In genomic region chr8:92850239-92850638, GRCm38 (mm10) we compare ENCODE assay signal across 8 mouse cellular contexts. TPM values are rescaled to one million over a fixed set of nuclear protein-coding genes. Genes with fewer than 3 reads are reported as not detected.
DNase-seq lines count a peak whose midpoint lies in the region; ATAC-seq and TF ChIP-seq lines count a peak whose summit lies in the region.

No protein-coding gene starts in this region.

- no peaks in the 10 kb centered on the region for H3K9me3 ChIP-seq in midbrain, embryonic 14.5 days (ENCODE audit: control insufficient read depth, low read length)
- no peaks in the 10 kb centered on the region for H3K9me3 ChIP-seq in midbrain, embryonic 13.5 days
- no peaks in the 10 kb centered on the region for H3K9me3 ChIP-seq in forebrain, embryonic 14.5 days (replicated peaks; ENCODE audit: control insufficient read depth, low read length)
- H3K9me3 ChIP-seq in stomach, embryonic 16.5 days (replicated peaks; ENCODE audit: control insufficient read depth, low read length): no peaks in the 10 kb centered on the region

- no peak overlapping the region for H3K4me3 ChIP-seq in midbrain, embryonic 14.5 days (replicated peaks; ENCODE audit: low read depth, low read length)
- H3K4me3 ChIP-seq in midbrain, embryonic 13.5 days (replicated peaks): no peak overlapping the region
- no peak overlapping the region for H3K4me3 ChIP-seq in forebrain, embryonic 14.5 days (ENCODE audit: low read depth, low read length)
- H3K4me3 ChIP-seq in stomach, embryonic 16.5 days (replicated peaks; ENCODE audit: low read length): no peak overlapping the region
- H3K4me3 ChIP-seq in thymus, adult 2 months (ENCODE audit: control insufficient read depth, insufficient read depth, low read length): no peak overlapping the region

- no peaks in the 10 kb centered on the region for H3K27me3 ChIP-seq in midbrain, embryonic 14.5 days (ENCODE audit: control insufficient read depth, insufficient read depth, low read length)
- H3K27me3 ChIP-seq in midbrain, embryonic 13.5 days: peaks cover 11% of the 10 kb centered on the region; the same call in 1 of the 2 replicates
- H3K27me3 ChIP-seq in forebrain, embryonic 14.5 days (replicated peaks; ENCODE audit: control insufficient read depth, insufficient read depth, low read length): no peaks in the 10 kb centered on the region
- no peaks in the 10 kb centered on the region; the same call in 1 of the 2 replicates for H3K27me3 ChIP-seq in stomach, embryonic 16.5 days (ENCODE audit: control insufficient read depth, insufficient read depth, low read length)
- no peaks in the 10 kb centered on the region; the same call in 1 of the 2 replicates for H3K27me3 ChIP-seq in thymus, adult 2 months (ENCODE audit: control insufficient read depth, insufficient read depth, low read length)

- no peak for TF ChIP-seq POLR2A in thymus, adult 2 months (IDR thresholded peaks at IDR 0.05; ENCODE audit: control insufficient read depth, extremely low read depth, insufficient read depth, low read length, poor library complexity)

- peak; percentile 55 for DNase-seq in midbrain, embryonic 14.5 days
- peak; percentile 53 for DNase-seq in forebrain, embryonic 14.5 days (ENCODE audit: low spot score)
- DNase-seq in heart, postnatal 14 days: peak; percentile 91 to 94
- DNase-seq in layer of hippocampus, adult 18-20 months (ENCODE audit: low spot score in 2 of 2): peak; percentile 69 to 82
- DNase-seq in lung, postnatal 10 days: peak; percentile 92
- no peak for DNase-seq in thymus, adult 2 months

- no peak overlapping the region for H3K9ac ChIP-seq in midbrain, embryonic 14.5 days (replicated peaks; ENCODE audit: low read length)
- H3K9ac ChIP-seq in midbrain, embryonic 13.5 days (replicated peaks): no peak overlapping the region
- H3K9ac ChIP-seq in forebrain, embryonic 14.5 days (ENCODE audit: low read length): no peak overlapping the region
- H3K9ac ChIP-seq in stomach, embryonic 16.5 days (ENCODE audit: low read length): no peak overlapping the region; the same call in 1 of the 2 replicates

- TF ChIP-seq CTCF in thymus, adult 2 months (IDR thresholded peaks at IDR 0.05; ENCODE audit: borderline replicate concordance, control insufficient read depth, extremely low read depth, insufficient read depth, low read length, poor library complexity): no peak

- 0 out of 2 replicates have a peak overlapping the region, but pooled peaks have one; percentile 3 for H3K27ac ChIP-seq in midbrain, embryonic 14.5 days (replicated peaks; ENCODE audit: low read depth, low read length)
- no peak overlapping the region for H3K27ac ChIP-seq in midbrain, embryonic 13.5 days
- H3K27ac ChIP-seq in forebrain, embryonic 14.5 days (ENCODE audit: low read depth, low read length): no peak overlapping the region
- H3K27ac ChIP-seq in stomach, embryonic 16.5 days (ENCODE audit: low read length): peak overlapping the region; percentile 60
- H3K27ac ChIP-seq in thymus, adult 2 months (ENCODE audit: control insufficient read depth, insufficient read depth, low read length): no peak overlapping the region

- no peak overlapping the region for H3K4me2 ChIP-seq in midbrain, embryonic 14.5 days (ENCODE audit: low read length)
- no peak overlapping the region for H3K4me2 ChIP-seq in midbrain, embryonic 13.5 days (replicated peaks)
- H3K4me2 ChIP-seq in forebrain, embryonic 14.5 days (ENCODE audit: low read length): no peak overlapping the region
- no peak overlapping the region for H3K4me2 ChIP-seq in stomach, embryonic 16.5 days (ENCODE audit: low read depth, low read length)

- H3K36me3 ChIP-seq in midbrain, embryonic 14.5 days (ENCODE audit: control insufficient read depth, insufficient read depth, low read length): no peaks in the 10 kb centered on the region
- H3K36me3 ChIP-seq in midbrain, embryonic 13.5 days: no peaks in the 10 kb centered on the region
- no peaks in the 10 kb centered on the region for H3K36me3 ChIP-seq in forebrain, embryonic 14.5 days (ENCODE audit: control insufficient read depth, insufficient read depth, low read length)
- no peaks in the 10 kb centered on the region for H3K36me3 ChIP-seq in stomach, embryonic 16.5 days (ENCODE audit: control insufficient read depth, insufficient read depth, low read length)
- H3K36me3 ChIP-seq in thymus, adult 2 months (ENCODE audit: control insufficient read depth, insufficient read depth, low read length): no peaks in the 10 kb centered on the region

- intact Hi-C loops in heart, postnatal 14 days (cut with DNase I): no loop called here

- peaks cover 12% of the 10 kb centered on the region for H3K4me1 ChIP-seq in midbrain, embryonic 14.5 days (ENCODE audit: control insufficient read depth, insufficient read depth, low read length)
- H3K4me1 ChIP-seq in midbrain, embryonic 13.5 days (replicated peaks): peaks cover 27% of the 10 kb centered on the region
- H3K4me1 ChIP-seq in forebrain, embryonic 14.5 days (ENCODE audit: control insufficient read depth, insufficient read depth, low read length): peaks cover 12% of the 10 kb centered on the region; the same call in 1 of the 2 replicates
- H3K4me1 ChIP-seq in stomach, embryonic 16.5 days (ENCODE audit: control insufficient read depth, insufficient read depth, low read length): peaks cover 61% of the 10 kb centered on the region
- H3K4me1 ChIP-seq in thymus, adult 2 months (replicated peaks; ENCODE audit: control insufficient read depth, insufficient read depth, low read length): peaks cover 12% of the 10 kb centered on the region

- 64% methylated on average over 4 of the region's 4 CpGs for WGBS in midbrain, embryonic 14.5 days
- 81% methylated on average over 4 of the region's 4 CpGs for WGBS in midbrain, embryonic 13.5 days
- 66% methylated on average over 4 of the region's 4 CpGs for WGBS in forebrain, embryonic 14.5 days
- 44% methylated on average over 4 of the region's 4 CpGs for WGBS in stomach, embryonic 16.5 days
- 89% methylated on average over 4 of the region's 4 CpGs for WGBS in thymus, adult 2 months

- peak; percentile 24; the same call in 1 of the 2 replicates for ATAC-seq in midbrain, embryonic 14.5 days (ENCODE audit: low FRiP score, low TSS enrichment)
- ATAC-seq in midbrain, embryonic 13.5 days: no peak
- ATAC-seq in forebrain, embryonic 14.5 days: peak; percentile 64; the same call in 1 of the 2 replicates
- peak; percentile 85 for ATAC-seq in stomach, embryonic 16.5 days (ENCODE audit: insufficient read depth, low FRiP score)

RNA-seq across cellular contexts. Expression of gene Lpcat2, which starts 4.9 kb away (rescaled TPM):
- polyA plus RNA-seq in midbrain, embryonic 14.5 days (2014; fragmentation: Nextera tagmentation; extraction: Ambion mirVana): 6.8 and 7.1 TPM in 2 replicates
- polyA plus RNA-seq in midbrain, embryonic 13.5 days (2015; fragmentation: Nextera tagmentation; extraction: Ambion mirVana): 3.8 and 5.4 TPM in 2 replicates
- 5.1 and 7.4 TPM in 2 replicates for polyA plus RNA-seq in forebrain, embryonic 14.5 days (2014; fragmentation: Nextera tagmentation; extraction: Ambion mirVana)
- total RNA-seq in heart, postnatal 14 days (2021): 1 to 10 TPM; 1.6 to 1.9 TPM
- total RNA-seq in layer of hippocampus, adult 18-20 months (2021): 10 to 100 TPM in 1 of 2 experiments, 1 to 10 TPM in 1; 7.5 to 11.4 TPM
- polyA plus RNA-seq in stomach, embryonic 16.5 days (2015; fragmentation: Nextera tagmentation; extraction: Ambion mirVana): 12.2 and 13.2 TPM in 2 replicates
- 11.6 and 14.2 TPM in 2 replicates for polyA plus RNA-seq in thymus, adult 2 months (2012; rRNA removed)

RNA-seq across cellular contexts. Expression of gene Mmp2, which starts 23.1 kb away (rescaled TPM):
- polyA plus RNA-seq in midbrain, embryonic 14.5 days (2014; fragmentation: Nextera tagmentation; extraction: Ambion mirVana): 8.6 and 22.2 TPM in 2 replicates
- 17.1 and 18.1 TPM in 2 replicates for polyA plus RNA-seq in midbrain, embryonic 13.5 days (2015; fragmentation: Nextera tagmentation; extraction: Ambion mirVana)
- polyA plus RNA-seq in forebrain, embryonic 14.5 days (2014; fragmentation: Nextera tagmentation; extraction: Ambion mirVana): 14.5 and 15.8 TPM in 2 replicates
- 100 to 1,000 TPM; 132 to 154 TPM for total RNA-seq in heart, postnatal 14 days (2021)
- 1 to 10 TPM; 2.5 to 2.7 TPM for total RNA-seq in layer of hippocampus, adult 18-20 months (2021)
- polyA plus RNA-seq in stomach, embryonic 16.5 days (2015; fragmentation: Nextera tagmentation; extraction: Ambion mirVana): 149 and 166 TPM in 2 replicates
- 41.5 and 55.9 TPM in 2 replicates for polyA plus RNA-seq in thymus, adult 2 months (2012; rRNA removed)

RNA-seq across cellular contexts. Expression of gene Capns2, which starts 51.0 kb away (rescaled TPM):
- 0.29 and 0.30 TPM in 2 replicates for polyA plus RNA-seq in midbrain, embryonic 14.5 days (2014; fragmentation: Nextera tagmentation; extraction: Ambion mirVana)
- 0.22 and 0.34 TPM in 2 replicates for polyA plus RNA-seq in midbrain, embryonic 13.5 days (2015; fragmentation: Nextera tagmentation; extraction: Ambion mirVana)
- not detected in 2 replicates for polyA plus RNA-seq in forebrain, embryonic 14.5 days (2014; fragmentation: Nextera tagmentation; extraction: Ambion mirVana)
- total RNA-seq in heart, postnatal 14 days (2021): under 1 TPM; 0.22 to 0.29 TPM
- 1 to 10 TPM in 1 of 2 experiments, under 1 TPM in 1; 0.87 to 1.6 TPM for total RNA-seq in layer of hippocampus, adult 18-20 months (2021)
- 19.5 and 32.7 TPM in 2 replicates for polyA plus RNA-seq in stomach, embryonic 16.5 days (2015; fragmentation: Nextera tagmentation; extraction: Ambion mirVana)
- 0.22 and 0.66 TPM in 2 replicates for polyA plus RNA-seq in thymus, adult 2 months (2012; rRNA removed)

Comparison
In these comparisons a context has a peak if more than half of its experiments do, and no peak if none do; other contexts are left out.
1. H3K27ac ChIP-seq: peak in midbrain, embryonic 14.5 days (single experiment) and stomach, embryonic 16.5 days (single experiment); none in midbrain, embryonic 13.5 days (single experiment), forebrain, embryonic 14.5 days (single experiment) and thymus, adult 2 months (single experiment).
2. RNA of gene Capns2, which starts 51.0 kb away (polyA plus RNA-seq): 19.5 to 32.7 TPM in stomach, embryonic 16.5 days; 0.22 to 0.66 TPM in thymus, adult 2 months, 0.29 to 0.30 TPM in midbrain, embryonic 14.5 days, 0.22 to 0.34 TPM in midbrain, embryonic 13.5 days and not detected in forebrain, embryonic 14.5 days; every median in the first group is over 10 times any median in the second.